Mouse (Mus musculus): ENCODE data around the gene Dach1. TPM values are rescaled to one million over a fixed set of nuclear protein-coding genes. Genes with fewer than 3 reads are reported as not detected.

The Dach1 gene
- polyA plus RNA-seq, 2 experiments, result 0.17 to 0.29 TPM

DNA sequence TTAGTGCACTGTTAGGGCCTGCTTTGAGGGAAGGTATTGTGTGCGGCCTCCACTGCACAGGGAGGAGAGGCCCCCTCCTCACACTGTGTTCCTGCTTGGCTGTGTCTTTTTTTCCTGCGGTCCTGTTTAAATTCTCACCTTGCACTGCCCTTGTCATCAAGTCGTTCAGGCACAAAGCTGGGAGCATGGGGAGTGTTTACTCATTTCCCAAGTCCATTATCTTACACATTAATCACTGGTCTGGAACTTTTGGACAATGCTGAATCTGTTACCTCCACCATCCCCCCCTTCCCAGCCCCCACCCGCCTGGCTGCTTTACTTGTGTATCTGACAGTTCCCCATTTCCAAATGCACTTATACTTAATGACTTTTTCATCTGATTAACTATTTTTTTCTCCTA lies 97.7 kb downstream of the Dach1 start:
- no peaks in the 10 kb centered on the region for H3K36me3 ChIP-seq (replicated peaks; ENCODE audit: control insufficient read depth, insufficient read depth, low read depth)
- TF ChIP-seq CTCF (IDR thresholded peaks at IDR 0.05; ENCODE audit: low read depth) (no peak), EP300 (IDR thresholded peaks at IDR 0.05; ENCODE audit: low read depth) (no peak)
- no peak overlapping the region for H3K4me3 ChIP-seq (ENCODE audit: insufficient read depth in 1 of 2, low read depth in 2 of 2, low read length in 2 of 2)
- H3K9me3 ChIP-seq (ENCODE audit: control insufficient read depth, low read length), result no peaks in the 10 kb centered on the region
- no peak overlapping the region for H3K9ac ChIP-seq (replicated peaks)
- ATAC-seq (ENCODE audit: insufficient read depth), result no peak
- no peaks in the 10 kb centered on the region for H3K4me1 ChIP-seq (replicated peaks; ENCODE audit: control insufficient read depth in 2 of 2, insufficient read depth in 2 of 2, low read length in 1 of 2)
- H3K4me2 ChIP-seq (ENCODE audit: low read depth), result no peak overlapping the region
- WGBS (ENCODE audit: insufficient replicate concordance), result 32% methylated on average over 4 of the region's 4 CpGs
- DNase-seq (ENCODE audit: low read depth in 3 of 3, low spot score in 3 of 3), result no peak
- no peak overlapping the region for H3K27ac ChIP-seq
- H3K27me3 ChIP-seq (ENCODE audit: control insufficient read depth, insufficient read depth, low read length), result no peaks in the 10 kb centered on the region

GRCm38 (mm10) chr14:98067273-98067905 lies 102.2 kb downstream of the Dach1 start:
- Histone ChIP-seq H3K36me3 (replicated peaks; ENCODE audit: control insufficient read depth, insufficient read depth, low read depth) (no peaks in the 10 kb centered on the region), H3K27me3 (ENCODE audit: control insufficient read depth, insufficient read depth, low read length) (no peaks in the 10 kb centered on the region), H3K9me3 (ENCODE audit: control insufficient read depth, low read length) (no peaks in the 10 kb centered on the region), H3K4me3 (ENCODE audit: insufficient read depth in 1 of 2, low read depth in 2 of 2, low read length in 2 of 2) (no peak overlapping the region), H3K4me1 (replicated peaks; ENCODE audit: control insufficient read depth in 2 of 2, insufficient read depth in 2 of 2, low read length in 1 of 2) (no peaks in the 10 kb centered on the region), H3K4me2 (ENCODE audit: low read depth) (no peak overlapping the region), H3K27ac (no peak overlapping the region), H3K9ac (replicated peaks) (no peak overlapping the region)
- ATAC-seq (ENCODE audit: insufficient read depth), result no peak
- no peak for DNase-seq (ENCODE audit: low read depth in 3 of 3, low spot score in 3 of 3)
- WGBS (ENCODE audit: insufficient replicate concordance), result 49% methylated on average over 4 of the region's 4 CpGs
- TF ChIP-seq CTCF (IDR thresholded peaks at IDR 0.05; ENCODE audit: low read depth) (no peak), EP300 (IDR thresholded peaks at IDR 0.05; ENCODE audit: low read depth) (no peak)

DNA sequence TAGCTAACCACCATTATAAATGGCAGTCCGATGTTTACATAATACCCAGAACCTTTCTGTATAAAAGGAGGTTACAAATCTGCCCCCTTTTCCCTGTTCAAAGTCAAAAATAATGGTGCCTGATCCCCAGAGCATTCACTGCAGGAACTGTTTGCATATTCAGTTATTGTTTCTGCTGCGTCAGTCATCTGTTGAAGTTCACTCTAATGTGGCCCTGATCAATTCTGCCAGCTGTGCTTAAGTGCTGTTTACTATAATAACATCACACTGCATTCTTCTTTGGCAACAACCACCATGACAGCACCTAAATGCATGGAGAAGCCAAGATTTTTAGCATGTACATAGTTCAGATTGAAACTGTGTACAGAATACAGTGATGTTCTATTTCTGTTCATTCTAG lies 105.4 kb downstream of the Dach1 start:
- no peaks in the 10 kb centered on the region for H3K9me3 ChIP-seq (ENCODE audit: control insufficient read depth, low read length)
- ATAC-seq (ENCODE audit: insufficient read depth) (no peak), DNase-seq (ENCODE audit: low read depth in 3 of 3, low spot score in 3 of 3) (no peak)
- H3K27ac ChIP-seq, result no peak overlapping the region
- no peaks in the 10 kb centered on the region for H3K27me3 ChIP-seq (ENCODE audit: control insufficient read depth, insufficient read depth, low read length)
- H3K4me3 ChIP-seq (ENCODE audit: insufficient read depth in 1 of 2, low read depth in 2 of 2, low read length in 2 of 2), result no peak overlapping the region
- WGBS (ENCODE audit: insufficient replicate concordance), result 70% methylated on average over 2 of the region's 2 CpGs
- no peak overlapping the region for H3K4me2 ChIP-seq (ENCODE audit: low read depth)
- H3K36me3 ChIP-seq (replicated peaks; ENCODE audit: control insufficient read depth, insufficient read depth, low read depth), result no peaks in the 10 kb centered on the region
- no peaks in the 10 kb centered on the region for H3K4me1 ChIP-seq (replicated peaks; ENCODE audit: control insufficient read depth in 2 of 2, insufficient read depth in 2 of 2, low read length in 1 of 2)
- TF ChIP-seq EP300 (IDR thresholded peaks at IDR 0.05; ENCODE audit: low read depth) (no peak), CTCF (IDR thresholded peaks at IDR 0.05; ENCODE audit: low read depth) (no peak)
- no peak overlapping the region for H3K9ac ChIP-seq (replicated peaks)

- H3K4me1 ChIP-seq (replicated peaks; ENCODE audit: control insufficient read depth in 2 of 2, insufficient read depth in 2 of 2, low read length in 1 of 2), result no peaks in the 10 kb centered on the region
- no peak overlapping the region for H3K9ac ChIP-seq (replicated peaks)
- no peaks in the 10 kb centered on the region for H3K36me3 ChIP-seq (replicated peaks; ENCODE audit: control insufficient read depth, insufficient read depth, low read depth)
- no peak overlapping the region for H3K4me2 ChIP-seq (ENCODE audit: low read depth)
- DNase-seq (ENCODE audit: low read depth in 3 of 3, low spot score in 3 of 3), result no peak
- H3K27me3 ChIP-seq (ENCODE audit: control insufficient read depth, insufficient read depth, low read length), result no peaks in the 10 kb centered on the region
- H3K9me3 ChIP-seq (ENCODE audit: control insufficient read depth, low read length), result no peaks in the 10 kb centered on the region
- H3K4me3 ChIP-seq (ENCODE audit: insufficient read depth in 1 of 2, low read depth in 2 of 2, low read length in 2 of 2), result no peak overlapping the region
- WGBS (ENCODE audit: insufficient replicate concordance), result 41% methylated on average over 2 of the region's 2 CpGs
- no peak for ATAC-seq (ENCODE audit: insufficient read depth)
- no peak for TF ChIP-seq CTCF (IDR thresholded peaks at IDR 0.05; ENCODE audit: low read depth)
- no peak for TF ChIP-seq EP300 (IDR thresholded peaks at IDR 0.05; ENCODE audit: low read depth)
- no peak overlapping the region for H3K27ac ChIP-seq
Measured at GRCm38 (mm10) chr14:98049329-98049728, 120.2 kb downstream of the Dach1 start.

- WGBS (ENCODE audit: insufficient replicate concordance), result 58% methylated on average over 2 of the region's 2 CpGs
- Histone ChIP-seq H3K9me3 (ENCODE audit: control insufficient read depth, low read length) (no peaks in the 10 kb centered on the region), H3K4me3 (ENCODE audit: insufficient read depth in 1 of 2, low read depth in 2 of 2, low read length in 2 of 2) (no peak overlapping the region), H3K27ac (no peak overlapping the region), H3K27me3 (ENCODE audit: control insufficient read depth, insufficient read depth, low read length) (no peaks in the 10 kb centered on the region), H3K9ac (replicated peaks) (no peak overlapping the region), H3K4me2 (ENCODE audit: low read depth) (no peak overlapping the region), H3K36me3 (replicated peaks; ENCODE audit: control insufficient read depth, insufficient read depth, low read depth) (no peaks in the 10 kb centered on the region), H3K4me1 (replicated peaks; ENCODE audit: control insufficient read depth in 2 of 2, insufficient read depth in 2 of 2, low read length in 1 of 2) (no peaks in the 10 kb centered on the region)
- no peak for DNase-seq (ENCODE audit: low read depth in 3 of 3, low spot score in 3 of 3)
- no peak for ATAC-seq (ENCODE audit: insufficient read depth)
- no peak for TF ChIP-seq CTCF (IDR thresholded peaks at IDR 0.05; ENCODE audit: low read depth)
- TF ChIP-seq EP300 (IDR thresholded peaks at IDR 0.05; ENCODE audit: low read depth), result no peak
Measured at GRCm38 (mm10) chr14:98048403-98048802, 121.2 kb downstream of the Dach1 start.

Measured in liver, embryonic 14.5 days (tissue).